Mouse (Mus musculus): ENCODE data around the gene Gm10197.

The Gm10197 gene

GRCm38 (mm10) chr19:53393646-53394045 lies 22.1 kb upstream of the Gm10197 start:
- DNase-seq (ENCODE audit: low read depth), result no peak

- peak; percentile 45 for DNase-seq (ENCODE audit: low read depth)
Observed at GRCm38 (mm10) chr19:53392781-53393343, 21.3 kb upstream of the Gm10197 start.

GRCm38 (mm10) chr19:53391787-53392186 lies 20.2 kb upstream of the Gm10197 start:
- DNase-seq (ENCODE audit: low read depth), result peak; percentile 73

- peak; percentile 60 for DNase-seq (ENCODE audit: low read depth)
Observed at GRCm38 (mm10) chr19:53391386-53391785, 19.8 kb upstream of the Gm10197 start.

GRCm38 (mm10) chr19:53390495-53391007 lies 19.0 kb upstream of the Gm10197 start, which contains the start of gene Smndc1:
TSS of gene Smndc1 (minus strand) at chr19:53390578.
- peak; percentile 100 for DNase-seq (ENCODE audit: low read depth)

- DNase-seq (ENCODE audit: low read depth), result no peak
Observed at GRCm38 (mm10) chr19:53389851-53390431, 18.4 kb upstream of the Gm10197 start.

GRCm38 (mm10) chr19:53389417-53389816 lies 17.9 kb upstream of the Gm10197 start:
- DNase-seq (ENCODE audit: low read depth), result no peak

- DNase-seq (ENCODE audit: low read depth), result no peak
Observed at GRCm38 (mm10) chr19:53383336-53383735, 11.8 kb upstream of the Gm10197 start.

- no peak for DNase-seq (ENCODE audit: low read depth)
Observed at GRCm38 (mm10) chr19:53378421-53378820, 6.9 kb upstream of the Gm10197 start.

GRCm38 (mm10) chr19:53377652-53378051 lies 6.1 kb upstream of the Gm10197 start:
- no peak for DNase-seq (ENCODE audit: low read depth)

- no peak for DNase-seq (ENCODE audit: low read depth)
Observed at GRCm38 (mm10) chr19:53375816-53376215, 4.2 kb upstream of the Gm10197 start.

- no peak for DNase-seq (ENCODE audit: low read depth)
Observed at GRCm38 (mm10) chr19:53375299-53375698, 3.7 kb upstream of the Gm10197 start.

GRCm38 (mm10) chr19:53373570-53373969 lies 2.0 kb upstream of the Gm10197 start:
- no peak for DNase-seq (ENCODE audit: low read depth)

- DNase-seq (ENCODE audit: low read depth), result no peak
Observed at GRCm38 (mm10) chr19:53370233-53370632, 1.3 kb downstream of the Gm10197 start.

- DNase-seq (ENCODE audit: low read depth), result peak; percentile 72
Observed at GRCm38 (mm10) chr19:53369469-53370043, 2.0 kb downstream of the Gm10197 start.

GRCm38 (mm10) chr19:53366881-53367280 lies 4.7 kb downstream of the Gm10197 start:
- DNase-seq (ENCODE audit: low read depth), result no peak

- peak; percentile 41 for DNase-seq (ENCODE audit: low read depth)
Observed at GRCm38 (mm10) chr19:53366057-53366775, 5.3 kb downstream of the Gm10197 start.

- DNase-seq (ENCODE audit: low read depth), result peak; percentile 86
Observed at GRCm38 (mm10) chr19:53364963-53365362, 6.6 kb downstream of the Gm10197 start.

- no peak for DNase-seq (ENCODE audit: low read depth)
Observed at GRCm38 (mm10) chr19:53364551-53364950, 7.0 kb downstream of the Gm10197 start.

GRCm38 (mm10) chr19:53362967-53363366 lies 8.6 kb downstream of the Gm10197 start:
- DNase-seq (ENCODE audit: low read depth), result peak; percentile 49

GRCm38 (mm10) chr19:53360265-53360958 lies 11.2 kb downstream of the Gm10197 start:
- DNase-seq (ENCODE audit: low read depth), result no peak

Measured in 416B (cell line).